Mouse (Mus musculus): ENCODE results near the gene Tet3. TPM values are rescaled to one million over a fixed set of nuclear protein-coding genes. Genes with fewer than 3 reads are reported as not detected.

Tet3 gene
- polyA plus RNA-seq, 1 experiment from 2014 or later: 57.9 TPM

Small RNA genes within 50 kb of the gene (microRNA-seq; reads per million reads assigned to microRNA genes)
- gene Mir6374: not detected

Other genes with a start within 250 kb of the Tet3 start
- gene Slc4a5, start 239.3 kb downstream of the Tet3 start, polyA plus RNA-seq (2015; fragmentation: Nextera tagmentation; extraction: Ambion mirVana): 0.27 and 0.57 TPM in 2 replicates
- gene Mthfd2, start 133.2 kb downstream of the Tet3 start, polyA plus RNA-seq (2015; fragmentation: Nextera tagmentation; extraction: Ambion mirVana): 30.9 and 34.7 TPM in 2 replicates
- 20.2 and 31.3 TPM in 2 replicates for gene Mob1a, start 133.1 kb downstream of the Tet3 start, polyA plus RNA-seq (2015; fragmentation: Nextera tagmentation; extraction: Ambion mirVana)
- 60.1 and 73.0 TPM in 2 replicates for gene Bola3, start 109.9 kb downstream of the Tet3 start, polyA plus RNA-seq (2015; fragmentation: Nextera tagmentation; extraction: Ambion mirVana)
- 74.3 and 74.4 TPM in 2 replicates for gene Dguok, start 47.9 kb upstream of the Tet3 start, polyA plus RNA-seq (2015; fragmentation: Nextera tagmentation; extraction: Ambion mirVana)
- 2.3 and 128 TPM in 2 replicates for gene Actg2, start 77.2 kb upstream of the Tet3 start, polyA plus RNA-seq (2015; fragmentation: Nextera tagmentation; extraction: Ambion mirVana)
- gene Stambp, start 113.6 kb upstream of the Tet3 start, polyA plus RNA-seq (2015; fragmentation: Nextera tagmentation; extraction: Ambion mirVana): 55.3 and 60.2 TPM in 2 replicates
- not detected in 2 replicates for gene Clec4f, start 197.1 kb upstream of the Tet3 start, polyA plus RNA-seq (2015; fragmentation: Nextera tagmentation; extraction: Ambion mirVana)
- not detected in 2 replicates for gene Cd207, start 218.8 kb upstream of the Tet3 start, polyA plus RNA-seq (2015; fragmentation: Nextera tagmentation; extraction: Ambion mirVana)